Mouse (Mus musculus) frontal cortex, adult (tissue): ENCODE results near the gene Lyrm1.

Source experiments
- ATAC-seq: cut with Nextera tagmentation; 2 replicates; pipeline ENCODE4 v1.9.2; 2017; ENCODE audit warnings: mild to moderate bottlenecking, moderate library complexity, mixed read lengths; ENCODE audit not compliant: low TSS enrichment

Lyrm1 gene

DNA sequence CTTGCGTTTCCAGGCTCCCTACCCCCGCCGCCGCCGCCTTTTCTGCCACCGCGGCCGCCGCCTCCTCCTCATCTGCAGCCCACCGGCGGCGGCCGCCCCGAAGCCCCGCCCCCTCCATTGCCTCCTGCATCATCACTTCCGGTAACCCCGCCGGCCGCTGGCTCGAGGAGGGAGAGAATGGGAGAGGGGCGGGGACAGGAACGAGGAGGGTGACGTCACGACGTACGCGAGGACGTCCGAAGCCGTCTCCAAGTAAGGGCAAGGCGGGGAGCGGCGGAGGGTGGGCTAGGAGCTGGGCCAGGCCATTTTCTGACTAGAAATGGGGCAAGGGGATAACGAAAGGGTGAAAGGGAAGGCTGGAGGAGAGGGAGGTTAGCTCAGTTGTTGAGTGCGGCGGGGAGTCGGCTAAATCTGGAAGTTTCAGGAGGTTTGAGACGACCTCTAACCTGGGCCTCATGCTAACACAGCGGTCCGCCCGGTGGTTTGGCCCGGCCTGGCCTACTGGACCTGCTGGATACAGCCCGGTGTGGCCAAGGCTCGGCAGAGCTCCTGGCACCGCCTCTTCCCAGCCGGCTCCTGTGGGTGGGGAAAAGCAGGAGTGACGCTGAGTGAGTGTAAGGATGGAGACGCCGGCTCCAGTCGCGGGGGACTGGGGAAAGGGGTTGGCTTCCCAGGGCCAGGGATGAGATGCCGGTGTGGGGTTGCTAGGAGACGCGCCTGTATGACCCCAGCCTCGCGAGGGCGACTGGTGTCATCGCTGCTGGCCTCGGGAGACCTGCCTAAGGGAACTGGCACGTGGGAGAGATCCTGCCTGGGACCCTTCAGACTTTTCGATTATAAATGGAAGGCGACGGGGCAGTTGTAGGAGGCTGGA, at the start of gene Lyrm1, which contains the start of gene Dcun1d3:
Lyrm1 (plus strand) TSS at position 223 of the 874 bp plus-strand sequence.
Dcun1d3 (minus strand) TSS at position 660 of the 874 bp plus-strand sequence.
- peak; percentile 97 for ATAC-seq

DNA sequence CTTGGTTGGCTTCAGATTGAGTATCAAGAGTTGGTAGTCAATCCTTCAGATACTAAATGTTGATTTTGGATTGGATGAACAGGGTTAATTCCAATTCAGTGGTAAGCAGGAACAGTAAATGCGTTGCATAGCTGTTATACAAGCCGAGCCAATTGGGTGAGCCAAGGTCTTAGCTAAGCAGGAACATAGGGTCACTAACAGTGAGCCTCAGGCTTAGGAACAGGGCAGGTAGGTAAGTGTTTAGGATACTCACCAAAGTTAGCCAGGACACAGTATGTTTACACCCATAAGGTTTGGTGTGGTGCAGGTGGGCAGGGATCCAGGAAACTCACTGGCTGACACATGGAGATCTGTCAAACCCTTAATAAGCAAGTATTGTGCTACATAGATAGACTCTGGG, 48.3 kb upstream of the Lyrm1 start:
- ATAC-seq = no peak

DNA sequence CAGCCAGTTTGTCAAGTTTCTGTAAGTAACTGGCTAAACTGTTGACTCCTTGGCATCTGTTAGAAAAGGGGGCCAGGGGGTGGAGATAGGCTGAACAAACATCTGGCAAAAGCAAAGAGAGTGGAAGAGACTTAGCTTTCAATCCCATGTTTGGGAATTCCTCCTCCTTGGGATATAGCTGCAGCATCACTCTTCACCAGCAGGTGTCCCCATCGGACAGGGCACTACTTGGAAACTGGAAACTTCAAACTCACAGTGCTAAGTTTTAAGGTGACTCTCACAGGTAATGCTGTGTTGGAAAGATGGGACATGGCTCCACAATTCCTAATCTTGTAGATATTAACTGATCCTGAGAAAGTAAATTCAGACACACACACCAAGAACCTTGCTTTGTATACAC, 46.6 kb upstream of the Lyrm1 start:
- ATAC-seq = peak; percentile 72

DNA sequence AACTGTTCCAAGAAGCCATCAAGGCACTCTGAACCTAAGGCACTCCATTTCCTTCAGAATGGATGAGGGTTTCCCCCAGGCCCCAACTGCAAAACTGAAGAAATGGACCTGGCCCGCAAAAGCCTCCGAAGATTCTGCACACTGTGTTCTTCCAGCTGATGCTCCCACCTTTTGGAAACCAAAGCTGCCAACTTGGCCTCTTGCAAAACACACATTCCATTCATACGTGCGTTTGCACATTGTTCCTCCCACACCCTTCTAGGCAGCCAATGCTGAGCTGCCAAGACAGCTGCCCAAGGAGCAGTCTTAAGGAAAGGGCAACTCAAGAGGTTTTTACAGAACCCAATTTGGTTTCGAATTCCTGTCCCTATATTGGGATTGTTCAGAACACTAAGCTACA, 44.9 kb upstream of the Lyrm1 start:
- 0 out of 2 replicates have a peak, but pooled peaks have one; percentile 47 for ATAC-seq

DNA sequence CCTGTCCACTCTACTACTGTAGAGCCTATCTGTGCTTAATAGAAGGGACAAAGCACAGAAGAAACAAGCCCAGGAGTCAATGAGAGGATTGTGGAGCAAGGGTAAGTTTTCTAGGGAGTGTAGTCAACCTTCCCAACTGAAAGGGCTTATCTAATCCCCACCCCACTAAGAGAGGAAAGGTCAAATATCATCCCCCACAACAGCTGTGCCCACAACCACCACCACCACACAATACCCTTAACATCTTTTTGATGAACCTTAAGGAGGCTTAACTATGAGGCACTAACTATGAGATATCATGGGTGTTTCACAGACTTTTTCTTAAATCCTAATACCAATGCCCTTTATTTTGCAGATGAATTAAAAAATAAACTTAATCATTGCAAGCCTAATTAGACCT, 43.2 kb upstream of the Lyrm1 start:
- no peak for ATAC-seq

DNA sequence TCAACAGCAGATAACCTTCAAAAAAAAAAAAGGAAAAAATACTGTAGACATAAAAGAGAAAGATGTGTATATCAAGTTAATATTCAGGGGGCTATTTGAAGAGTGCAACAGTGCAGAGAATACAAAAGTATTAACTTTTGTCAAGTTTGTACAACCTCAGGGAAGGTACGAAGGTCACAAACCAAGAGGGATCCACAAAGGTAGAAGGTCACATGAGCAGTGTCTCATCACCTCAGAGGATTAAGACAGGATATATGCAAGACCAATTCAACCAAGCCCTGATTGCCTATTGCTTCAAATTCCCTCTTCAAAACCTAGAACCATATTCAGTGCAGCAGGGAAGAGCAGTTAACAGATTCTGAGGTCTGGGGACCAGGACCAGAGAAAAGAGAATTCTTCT, 42.5 kb upstream of the Lyrm1 start:
- no peak for ATAC-seq

DNA sequence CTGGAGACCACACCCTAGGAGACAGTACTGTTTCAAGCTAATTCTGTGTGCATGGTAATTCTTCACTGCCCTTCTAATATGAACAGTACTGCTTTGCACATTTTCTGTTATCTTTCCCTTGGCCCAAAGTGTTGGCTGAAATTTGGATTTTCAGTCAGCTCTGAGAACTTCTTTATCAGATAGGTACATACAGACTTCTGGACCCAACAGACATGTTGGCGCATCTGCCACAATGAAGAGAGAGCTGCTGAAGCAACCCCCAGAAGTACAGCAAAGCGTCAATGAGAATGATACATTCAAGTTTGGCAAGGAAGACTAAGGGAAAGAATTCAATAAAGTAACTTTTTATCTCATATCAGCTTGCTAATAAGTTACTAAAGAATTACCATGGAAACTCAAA, 41.3 kb upstream of the Lyrm1 start:
- no peak for ATAC-seq

DNA sequence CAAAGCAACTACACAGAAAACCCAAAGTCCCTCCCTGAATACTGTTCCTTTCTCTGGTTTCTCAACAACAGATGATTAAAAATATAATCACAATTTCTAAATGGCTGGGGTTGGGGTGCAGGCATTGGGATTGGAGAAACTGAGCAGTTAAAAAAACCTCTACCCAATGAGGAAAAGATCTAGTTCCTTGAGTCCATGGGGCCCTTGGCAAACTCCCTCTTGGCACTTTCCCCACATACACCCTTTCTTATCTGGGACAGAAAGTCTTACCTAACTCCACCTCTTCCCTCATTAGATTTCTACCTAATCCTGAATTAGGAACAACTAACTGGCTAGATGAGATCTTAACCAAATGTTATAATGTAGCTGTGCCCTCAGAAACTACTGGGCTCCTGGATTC, 40.6 kb upstream of the Lyrm1 start:
- no peak for ATAC-seq

DNA sequence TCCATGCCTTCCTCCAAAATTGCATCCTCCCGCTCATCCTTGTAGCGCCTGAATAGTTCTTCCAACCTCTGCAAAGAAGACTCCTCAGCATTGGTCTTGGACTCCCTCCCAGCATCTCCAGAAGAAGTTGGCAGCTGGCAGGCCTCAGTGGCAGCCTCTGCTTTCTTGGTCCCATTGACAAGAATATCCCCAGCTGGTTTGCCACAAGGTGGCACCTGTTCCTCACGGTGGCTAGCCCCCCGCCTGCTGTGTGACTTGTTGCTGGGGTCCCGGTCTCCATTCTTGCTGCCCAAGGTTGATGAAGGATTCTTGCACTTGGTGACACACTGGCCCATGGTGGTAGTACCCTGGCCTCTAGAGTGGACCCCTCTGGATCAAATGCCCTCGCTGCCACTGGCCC, 36.2 kb upstream of the Lyrm1 start:
- peak; percentile 41; the same call in 1 of the 2 replicates for ATAC-seq

DNA sequence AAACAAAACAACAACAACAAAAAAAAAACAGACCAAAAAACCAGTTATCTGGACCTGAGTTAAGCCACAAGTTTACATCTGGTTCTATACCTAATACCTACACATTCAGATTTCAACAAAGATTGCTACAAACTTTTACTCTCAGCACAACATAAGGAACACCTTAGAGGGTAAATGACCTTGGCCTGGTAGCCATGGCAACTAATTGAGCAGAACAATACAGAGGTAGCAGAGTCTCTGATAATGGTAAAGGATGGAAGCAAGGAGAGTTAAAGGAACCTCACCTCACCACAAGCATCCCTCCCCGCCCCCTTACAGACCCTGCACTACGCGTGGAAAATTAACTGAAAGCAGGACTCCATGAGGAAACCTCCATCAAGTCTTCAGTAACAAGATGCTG, 35.5 kb upstream of the Lyrm1 start:
- no peak for ATAC-seq

DNA sequence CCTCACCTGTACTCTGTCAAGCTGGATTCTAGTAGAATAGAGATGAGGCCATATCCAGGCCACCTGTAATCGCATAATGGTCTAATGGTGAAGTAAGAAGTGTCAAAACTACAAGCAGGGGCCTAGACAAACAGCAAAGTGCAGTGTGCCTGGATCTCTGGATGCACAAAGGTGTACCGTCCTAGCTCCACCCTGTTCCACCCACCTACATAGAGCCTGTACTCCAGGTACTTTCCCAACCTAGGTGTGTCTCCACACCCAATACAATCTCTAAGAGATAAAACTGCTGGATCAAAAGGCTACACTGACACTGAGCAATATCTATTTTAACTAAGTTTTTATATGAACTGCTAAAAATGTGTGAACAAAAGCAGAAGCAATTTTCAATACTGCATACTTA, 35.1 kb upstream of the Lyrm1 start:
- ATAC-seq = no peak

DNA sequence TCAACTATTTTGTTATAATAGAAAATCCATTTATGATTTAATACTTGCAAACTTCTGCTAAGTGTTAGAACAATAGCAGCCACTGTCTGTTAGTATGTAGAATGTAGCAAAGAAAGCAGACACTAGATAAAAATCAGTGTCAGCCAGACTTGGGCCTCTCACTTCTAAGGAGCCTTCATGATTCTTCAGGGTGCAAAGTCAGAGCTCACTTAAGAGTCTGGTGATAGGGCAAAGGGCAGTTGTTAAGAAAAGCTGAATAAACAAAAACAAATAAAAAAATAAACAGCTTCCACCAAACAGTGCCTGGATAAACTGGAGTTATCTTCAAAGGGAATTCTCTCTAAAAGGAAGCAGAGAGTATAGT, 34.7 kb upstream of the Lyrm1 start:
- no peak for ATAC-seq

DNA sequence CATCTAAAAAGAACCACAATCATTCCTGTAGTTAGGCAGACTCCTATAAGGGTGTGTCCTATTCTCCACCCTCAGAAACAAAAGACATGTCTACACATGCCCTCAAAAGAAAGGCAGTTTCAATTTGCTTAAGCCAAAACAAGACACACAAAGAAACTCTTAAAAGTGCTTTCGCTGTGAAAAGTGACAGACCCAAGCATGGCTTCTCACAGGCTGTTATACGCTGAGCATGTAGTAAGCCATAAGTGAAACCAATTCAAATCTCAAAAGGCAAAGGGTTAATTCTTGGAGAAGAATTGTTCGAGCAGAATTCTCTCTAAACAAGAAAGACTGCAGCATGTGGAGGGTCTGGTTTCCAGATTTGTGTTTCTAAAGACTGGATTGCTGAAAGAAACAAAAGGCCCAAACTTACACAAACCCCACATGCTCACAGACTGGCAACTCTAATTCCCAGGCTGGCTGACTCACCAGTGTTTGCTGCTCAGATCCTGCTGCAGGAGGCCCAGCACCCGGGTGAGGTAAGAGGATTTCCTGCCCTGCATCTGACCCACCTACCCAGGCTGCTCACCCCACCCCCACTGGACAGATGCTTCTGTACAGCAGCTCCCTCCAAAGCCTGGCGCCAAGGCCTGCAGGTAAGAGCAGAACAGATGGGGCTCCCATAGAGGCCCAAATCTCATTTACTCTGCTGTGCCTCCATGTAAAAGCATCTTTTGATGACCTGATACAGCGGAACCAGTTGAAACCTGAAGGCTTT, 34.1 kb upstream of the Lyrm1 start:
- peak; percentile 90 for ATAC-seq

DNA sequence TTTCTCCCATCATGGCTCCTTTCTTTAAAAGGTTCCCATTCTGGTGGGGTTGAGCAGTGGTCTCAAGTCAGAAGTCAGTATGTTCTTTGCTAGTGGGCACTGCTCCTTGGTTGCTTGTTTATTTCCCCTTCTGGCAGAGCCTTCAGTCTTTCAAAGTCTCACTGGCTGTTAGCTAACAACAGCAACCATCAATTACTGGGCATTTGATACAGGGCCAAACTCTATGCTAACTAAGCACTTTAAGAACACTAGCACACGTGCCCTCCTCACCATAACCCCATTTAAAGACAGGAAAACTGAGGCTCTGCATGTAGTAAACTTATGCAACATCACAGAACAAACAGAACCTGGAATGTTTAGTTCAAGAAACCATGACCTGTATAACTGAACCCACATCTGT, 33.5 kb upstream of the Lyrm1 start:
- ATAC-seq = no peak

DNA sequence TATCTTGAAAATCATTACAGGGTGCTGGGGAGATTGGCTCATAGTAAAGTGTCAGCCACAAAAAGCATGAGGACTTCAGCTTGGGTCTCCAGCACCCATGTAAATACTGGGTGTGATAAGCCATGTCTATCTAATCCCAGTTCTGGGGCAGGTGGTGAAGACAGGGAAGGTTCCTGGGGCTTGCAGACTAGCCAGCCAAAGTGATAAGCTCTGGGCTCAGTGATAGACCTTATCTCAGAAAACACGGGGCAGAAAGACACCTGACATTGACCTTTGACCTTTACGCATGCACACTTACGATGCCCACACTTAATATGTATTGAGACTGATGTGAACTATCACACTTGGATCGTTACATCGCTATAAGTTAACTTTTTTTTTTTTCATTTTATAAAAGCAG, 31.2 kb upstream of the Lyrm1 start:
- ATAC-seq = no peak

DNA sequence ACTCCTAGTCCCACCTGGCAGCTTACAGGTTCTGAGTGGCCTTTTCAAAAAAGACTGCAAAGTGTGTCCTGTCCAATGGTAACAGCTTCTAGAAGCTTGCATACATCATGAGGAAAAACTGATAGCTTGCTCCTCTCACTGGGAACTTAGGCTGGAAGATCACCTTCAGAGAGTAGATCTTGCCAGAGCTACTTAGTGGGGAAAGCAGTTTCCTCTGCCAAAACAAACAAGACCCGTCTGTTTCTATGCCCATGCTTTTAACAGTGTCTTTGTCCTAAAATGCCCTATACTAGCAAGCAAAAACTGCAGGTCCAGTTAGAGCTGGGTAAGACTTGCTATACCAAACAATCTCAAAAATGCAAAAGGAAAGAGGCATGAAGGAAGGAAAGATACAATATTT, 29.5 kb upstream of the Lyrm1 start:
- no peak for ATAC-seq

DNA sequence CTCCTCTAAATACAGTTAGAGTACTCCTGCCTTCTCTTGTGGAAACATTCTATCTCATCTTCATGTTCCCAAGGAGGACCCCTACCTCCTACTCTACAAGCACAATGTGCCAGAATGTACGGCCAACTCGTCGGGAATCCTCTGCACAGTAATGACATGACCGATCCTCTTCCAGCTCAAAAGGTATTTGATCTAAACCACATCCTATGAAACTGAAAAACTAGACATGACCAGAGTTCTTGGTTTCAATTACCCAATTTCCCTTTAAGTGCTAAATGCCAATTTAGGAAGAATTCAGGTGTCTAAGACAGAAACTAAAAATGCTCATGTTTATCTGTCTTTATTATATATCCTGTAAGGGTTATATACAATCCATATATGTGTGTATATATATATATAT, 23.5 kb upstream of the Lyrm1 start:
- ATAC-seq = no peak

DNA sequence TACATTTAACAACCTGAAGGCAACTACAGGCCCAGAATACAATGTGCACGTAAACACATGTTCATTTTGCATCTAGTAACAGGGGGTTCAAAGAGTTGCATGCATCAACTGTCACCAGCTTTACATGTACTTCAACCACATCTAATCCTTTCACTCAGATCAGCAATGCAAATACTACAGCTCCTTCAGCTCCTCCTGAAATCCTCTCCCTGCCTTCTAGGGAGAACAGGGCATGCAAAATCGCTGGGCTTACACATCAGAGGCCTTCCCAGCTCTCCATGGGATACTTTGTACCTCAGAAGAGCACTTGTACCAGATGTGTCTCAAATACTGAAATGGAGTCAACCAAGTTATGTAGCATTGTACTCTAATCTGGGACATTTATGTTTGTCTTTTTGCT, 22.6 kb upstream of the Lyrm1 start:
- ATAC-seq = no peak

DNA sequence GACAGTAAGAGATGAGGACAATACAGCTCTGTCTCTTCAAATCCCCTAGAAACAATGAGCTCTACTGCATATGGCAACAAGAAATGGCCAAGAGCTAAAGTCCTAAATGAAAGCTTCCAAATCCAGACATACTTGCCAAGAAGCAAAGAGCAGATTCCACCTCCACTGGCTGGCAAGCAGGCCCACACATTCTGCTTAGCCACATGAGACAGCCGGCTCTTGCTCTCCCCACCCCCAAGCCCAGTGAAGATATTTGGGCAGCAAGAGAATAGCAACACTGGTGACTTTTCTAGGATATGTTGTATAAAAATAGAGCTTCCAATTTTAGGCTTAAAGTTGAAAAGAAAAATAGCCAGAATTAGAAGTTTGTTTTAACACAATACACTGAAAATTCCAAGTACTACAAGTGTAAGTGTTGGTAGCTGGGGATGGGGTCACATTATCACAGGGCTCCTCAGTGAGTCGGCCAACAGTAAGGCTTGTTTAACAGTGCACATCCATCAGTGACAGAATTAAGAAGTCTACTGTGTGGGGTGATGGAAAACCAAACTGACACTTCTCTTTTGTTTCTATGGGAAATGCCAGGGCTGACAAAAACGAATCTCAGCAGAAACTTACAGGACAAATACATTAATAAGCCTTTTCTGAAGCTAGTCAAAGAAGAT, 19.8 kb upstream of the Lyrm1 start:
- peak; percentile 99 for ATAC-seq

DNA sequence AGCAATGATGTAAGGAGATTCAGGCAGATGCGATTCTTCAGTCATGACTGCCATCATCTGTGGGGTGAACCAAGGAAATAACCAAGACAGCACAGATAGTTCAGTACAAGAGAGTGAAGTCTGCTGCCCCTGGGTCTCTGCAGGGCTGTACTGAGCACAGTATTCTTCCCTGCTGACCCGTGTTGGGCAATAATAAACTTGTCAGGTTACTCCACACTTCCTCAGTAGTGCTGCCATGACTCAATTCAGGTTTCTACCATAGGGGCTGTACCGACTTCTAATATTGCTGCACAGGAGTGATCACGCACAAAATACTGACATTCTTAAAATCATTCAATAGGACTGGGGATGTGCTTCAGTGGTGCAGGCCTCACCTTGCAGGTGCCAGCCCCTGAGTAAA, 16.5 kb upstream of the Lyrm1 start:
- ATAC-seq = no peak

DNA sequence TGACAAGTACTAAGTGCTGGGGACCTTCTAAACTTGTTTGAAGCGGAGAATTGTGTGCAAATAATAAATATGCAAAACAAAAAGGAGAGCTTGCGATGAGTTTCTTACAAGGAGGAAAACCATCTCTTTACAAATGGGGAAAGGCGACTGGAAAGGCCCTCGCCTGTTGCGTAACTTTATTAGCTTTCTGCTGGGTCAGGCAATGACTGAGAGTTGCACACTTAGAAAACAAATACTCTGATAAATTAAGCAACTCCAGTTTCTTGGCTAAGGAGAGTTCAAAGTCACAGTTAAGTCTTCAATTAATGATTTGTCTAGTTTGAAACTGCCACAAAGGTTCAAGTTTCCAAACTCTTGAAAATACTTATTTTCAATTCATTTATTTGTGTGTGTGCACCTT, 15.3 kb upstream of the Lyrm1 start:
- ATAC-seq = no peak

DNA sequence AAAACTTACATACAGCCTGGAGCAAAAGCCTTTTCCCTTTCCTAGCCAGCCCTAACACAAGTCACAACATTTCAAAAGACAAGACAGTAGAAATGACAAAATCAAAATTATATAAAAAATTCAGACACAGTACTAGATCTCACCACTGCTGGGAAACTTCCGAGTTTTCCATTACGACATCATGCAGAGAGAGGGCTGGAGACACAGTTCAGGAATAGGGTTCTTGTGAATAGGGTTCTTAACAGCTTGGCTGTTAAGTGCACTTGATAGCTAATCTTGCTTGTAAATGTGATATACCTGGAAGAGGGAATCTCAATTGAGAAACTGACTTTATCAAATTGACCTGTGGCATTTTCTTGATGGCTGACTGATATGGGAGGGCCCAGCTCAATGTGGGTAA, 14.4 kb upstream of the Lyrm1 start:
- no peak for ATAC-seq

DNA sequence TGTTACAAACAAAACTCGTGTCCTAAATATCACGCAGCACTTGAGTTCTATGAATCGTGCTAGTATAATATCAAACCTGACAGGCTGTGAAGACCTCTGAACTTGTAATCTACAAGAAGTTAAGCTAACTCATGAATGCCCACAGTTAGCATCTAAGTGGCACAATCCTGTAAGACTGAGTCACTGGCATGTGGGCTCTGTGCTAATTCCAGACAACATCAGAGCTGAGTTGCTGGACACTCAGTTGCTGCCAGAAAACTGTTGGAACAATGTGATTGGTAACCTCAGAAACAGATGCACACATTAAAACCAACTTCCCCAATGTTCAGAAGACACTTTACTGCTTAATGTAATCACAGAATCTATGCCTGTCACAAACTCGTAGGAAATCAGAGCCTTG, 7.8 kb upstream of the Lyrm1 start:
- no peak for ATAC-seq
